Mouse (Mus musculus) testis, postnatal 14 days (tissue): ENCODE measurements around the gene Amigo1.
A peak's percentile ranks its signal among the peaks of the same experiment; 100 is the strongest.

Experiments
- DNase-seq: peaks from one replicate; pipeline ENCODE4 v3.0.0; 2021; ENCODE audit warnings: low spot score

Gene Amigo1

GRCm38 (mm10) chr3:108180514-108180913 is 5.6 kb upstream of the Amigo1 start:
- DNase-seq: no peak

- DNase-seq: no peak
Observed at GRCm38 (mm10) chr3:108184742-108185141, 1.4 kb upstream of the Amigo1 start.

- DNase-seq: no peak
Observed at GRCm38 (mm10) chr3:108185460-108186097, 556 bp upstream of the Amigo1 start.

GRCm38 (mm10) chr3:108187111-108187795 is 1.1 kb downstream of the Amigo1 start:
- DNase-seq: no peak

- DNase-seq: no peak
Observed at GRCm38 (mm10) chr3:108188716-108189490, 2.8 kb downstream of the Amigo1 start.

- DNase-seq: no peak
Observed at GRCm38 (mm10) chr3:108189897-108190296, 3.8 kb downstream of the Amigo1 start.

DNA sequence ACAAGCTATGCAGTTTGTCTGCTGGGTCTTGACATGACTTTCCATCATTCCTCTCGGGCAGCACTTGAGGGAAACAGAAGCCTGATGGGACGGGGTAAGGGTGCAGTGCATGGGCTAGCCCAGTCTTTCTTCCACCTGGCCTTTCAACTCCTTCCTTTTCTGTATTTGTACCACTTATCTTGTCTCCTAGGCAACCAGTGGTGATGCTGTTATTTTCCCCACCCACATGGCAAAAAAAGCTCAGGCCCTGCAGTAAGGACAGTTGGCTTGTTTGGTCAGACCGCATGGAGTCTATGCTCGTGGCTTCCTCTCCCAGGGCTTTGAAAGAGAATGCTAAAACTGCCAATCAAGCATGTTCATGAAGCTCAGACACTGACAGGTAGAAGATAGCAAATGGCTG is 7.6 kb downstream of the Amigo1 start:
- DNase-seq: no peak

- DNase-seq: peak; percentile 3
Observed at GRCm38 (mm10) chr3:108195287-108195686, 9.2 kb downstream of the Amigo1 start.

DNA sequence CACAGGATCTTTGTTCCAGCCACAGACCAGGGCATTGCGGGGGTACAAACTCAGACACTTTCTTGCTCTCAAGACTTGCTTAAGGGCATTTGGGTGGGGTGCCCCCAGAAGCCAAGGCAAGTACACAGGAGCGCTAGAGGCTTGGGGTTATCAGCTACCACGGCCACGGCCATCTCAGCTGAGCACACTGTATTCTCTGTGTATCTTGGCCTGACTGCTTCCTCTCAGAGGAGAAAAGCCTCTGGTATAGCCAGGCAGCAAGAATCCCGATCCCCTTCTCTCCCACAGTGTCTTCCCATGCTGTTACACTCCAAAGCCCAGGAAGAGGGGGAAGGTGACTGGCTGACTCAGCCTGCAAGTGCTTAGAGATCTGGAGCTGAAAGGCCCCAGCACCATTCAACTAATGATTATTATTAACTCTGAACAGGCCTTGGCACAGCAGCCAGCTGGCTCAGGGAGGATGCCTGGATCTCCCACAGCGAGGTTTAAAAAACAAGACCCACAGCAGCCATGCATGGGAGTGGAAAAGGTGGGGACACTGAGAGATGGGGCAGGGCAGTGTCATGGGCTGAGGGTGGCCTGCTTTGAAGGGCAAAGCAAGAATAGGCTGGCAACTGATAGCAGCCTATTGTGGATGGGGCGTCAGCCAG is 9.9 kb downstream of the Amigo1 start:
- DNase-seq: no peak

GRCm38 (mm10) chr3:108197066-108197497 is 10.9 kb downstream of the Amigo1 start:
- no peak for DNase-seq

- no peak for DNase-seq
Observed at GRCm38 (mm10) chr3:108199231-108199630, 13.1 kb downstream of the Amigo1 start.

- peak; percentile 92 for DNase-seq
Observed at GRCm38 (mm10) chr3:108200329-108201323, 14.5 kb downstream of the Amigo1 start, which contains the start of gene Cyb561d1. Cyb561d1 (minus strand) TSS chr3:108201212.

GRCm38 (mm10) chr3:108202506-108202905 is 16.4 kb downstream of the Amigo1 start:
- DNase-seq: no peak

DNA sequence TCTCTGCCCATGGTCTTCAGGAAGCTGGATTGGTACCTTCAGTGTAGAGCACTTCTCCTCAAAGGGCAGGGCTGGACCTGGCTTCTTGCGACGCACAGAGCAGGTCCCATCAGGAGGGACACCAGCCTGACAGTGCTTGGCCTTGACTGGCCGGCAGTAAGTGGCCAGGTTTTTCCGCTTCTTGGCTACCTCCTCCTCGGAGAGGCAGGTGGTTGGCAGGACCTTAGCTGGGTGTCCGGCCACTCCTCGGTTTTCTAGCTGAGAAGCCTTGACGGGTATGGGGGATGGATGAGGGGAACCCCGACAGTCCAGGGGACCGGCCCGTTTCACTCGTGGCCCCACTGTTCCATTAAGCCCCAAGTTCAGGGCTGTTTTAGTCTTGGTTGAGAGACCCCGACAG is 17.1 kb downstream of the Amigo1 start:
- DNase-seq: no peak

GRCm38 (mm10) chr3:108203621-108204325 is 17.6 kb downstream of the Amigo1 start:
- DNase-seq: no peak

DNA sequence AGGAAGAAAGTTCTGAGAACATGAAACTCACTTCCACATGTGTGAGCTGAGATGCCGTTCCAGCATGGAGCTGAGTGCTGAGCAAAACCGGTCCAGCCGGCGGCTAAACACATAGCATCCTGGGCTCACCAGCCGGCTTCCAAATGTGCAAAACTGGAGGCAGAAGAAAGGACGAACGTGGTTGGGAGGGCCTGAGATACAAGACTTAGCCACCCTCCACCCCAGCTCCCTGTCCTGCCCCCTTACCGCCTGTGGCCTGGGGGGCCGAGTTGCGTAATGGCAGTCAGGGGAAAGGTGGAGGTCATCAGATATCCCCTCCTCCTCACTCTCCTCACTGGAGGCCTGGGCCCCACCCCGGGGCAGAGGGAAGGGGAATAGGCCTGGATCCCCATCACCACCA is 18.3 kb downstream of the Amigo1 start:
- no peak for DNase-seq

- DNase-seq: no peak
Observed at GRCm38 (mm10) chr3:108205601-108206000, 19.5 kb downstream of the Amigo1 start.

- DNase-seq: no peak
Observed at GRCm38 (mm10) chr3:108206731-108207375, 20.7 kb downstream of the Amigo1 start.

GRCm38 (mm10) chr3:108209001-108209400 is 22.9 kb downstream of the Amigo1 start:
- no peak for DNase-seq

GRCm38 (mm10) chr3:108209536-108209935 is 23.4 kb downstream of the Amigo1 start:
- DNase-seq: no peak
